Mouse (Mus musculus) spleen, postnatal 14 days (tissue): ENCODE data around the gene Gm20481.
"Not testable (repeated sequence)": the region's sequence is repeated elsewhere in the genome, so short reads cannot be mapped to it uniquely, and the experiment has no call there.

Experiments
- DNase-seq, 2 experiments: peaks; one replicate each; pipeline ENCODE4 v3.0.0; 2021 to 2022; ENCODE audit warnings: low spot score in 2 of 2

Gene Gm20481

GRCm38 (mm10) chr17:34969822-34970221, at the start of gene Gm20481:
Gm20481 (plus strand) TSS chr17:34969912.
- DNase-seq: not testable (repeated sequence)

GRCm38 (mm10) chr17:34922939-34923338, 46.8 kb upstream of the Gm20481 start:
- DNase-seq: no peak

GRCm38 (mm10) chr17:34924258-34924657, 45.5 kb upstream of the Gm20481 start:
- no peak for DNase-seq

- DNase-seq: no peak
Measured at GRCm38 (mm10) chr17:34927306-34928019, 42.2 kb upstream of the Gm20481 start.

GRCm38 (mm10) chr17:34928841-34929240, 40.9 kb upstream of the Gm20481 start:
- no peak for DNase-seq

GRCm38 (mm10) chr17:34931061-34931734, 38.5 kb upstream of the Gm20481 start, which contains the start of gene Neu1:
Neu1 (plus strand) TSS chr17:34931253.
- peak; percentile 84 to 92 for DNase-seq

GRCm38 (mm10) chr17:34931735-34932098, 38.0 kb upstream of the Gm20481 start:
- no peak for DNase-seq

- DNase-seq: no peak
Measured at GRCm38 (mm10) chr17:34932287-34932686, 37.4 kb upstream of the Gm20481 start.

- no peak for DNase-seq
Measured at GRCm38 (mm10) chr17:34934031-34934430, 35.7 kb upstream of the Gm20481 start.

GRCm38 (mm10) chr17:34934830-34935229, 34.9 kb upstream of the Gm20481 start:
- DNase-seq: no peak

GRCm38 (mm10) chr17:34937960-34938505, 31.7 kb upstream of the Gm20481 start:
- DNase-seq: no peak

- DNase-seq: no peak
Measured at GRCm38 (mm10) chr17:34941344-34942041, 28.2 kb upstream of the Gm20481 start.

GRCm38 (mm10) chr17:34943128-34943815, 26.4 kb upstream of the Gm20481 start:
- DNase-seq: no peak

- DNase-seq: no peak
Measured at GRCm38 (mm10) chr17:34944362-34944761, 25.4 kb upstream of the Gm20481 start.

- no peak for DNase-seq
Measured at GRCm38 (mm10) chr17:34946486-34947140, 23.1 kb upstream of the Gm20481 start.

- no peak for DNase-seq
Measured at GRCm38 (mm10) chr17:34947606-34948005, 22.1 kb upstream of the Gm20481 start.

GRCm38 (mm10) chr17:34948721-34949552, 20.8 kb upstream of the Gm20481 start:
- not testable (repeated sequence) for DNase-seq

- DNase-seq: no peak
Measured at GRCm38 (mm10) chr17:34949553-34949969, 20.2 kb upstream of the Gm20481 start.

- no peak for DNase-seq
Measured at GRCm38 (mm10) chr17:34950514-34951455, 18.9 kb upstream of the Gm20481 start.
